Mouse (Mus musculus) forebrain, embryonic 12.5 days (tissue): ENCODE measurements around the gene Wdr4. TPM values are rescaled to one million over a fixed set of nuclear protein-coding genes. Genes with fewer than 3 reads are reported as not detected.

ENCODE experiments used
- ATAC-seq: fragments of 200-750 bp; cut with Nextera tagmentation; 2 replicates; pipeline ENCODE4 v1.8.0; 2017; ENCODE audit warnings: moderate TSS enrichment; ENCODE audit not compliant: low FRiP score
- H3K27ac ChIP-seq: fragments of 300-500 bp; sonication (generic); 2 replicates; pipeline ENCODE4 v1.5.1; 2016; ENCODE audit warnings: mild to moderate bottlenecking
- H3K27me3 ChIP-seq: fragments of 300-500 bp; sonication (generic); 2 replicates; pipeline ENCODE4 v1.6.1; 2016; ENCODE audit warnings: mild to moderate bottlenecking
- H3K36me3 ChIP-seq: fragments of 300-500 bp; sonication (generic); replicated peaks from 2 replicates; pipeline ENCODE4 v1.6.1; 2016; ENCODE audit warnings: mild to moderate bottlenecking
- H3K4me1 ChIP-seq: fragments of 300-500 bp; sonication (generic); 2 replicates; pipeline ENCODE4 v1.6.1; 2016
- H3K4me2 ChIP-seq: fragments of 300-500 bp; sonication (generic); 2 replicates; pipeline ENCODE4 v1.6.1; 2016; ENCODE audit warnings: mild to moderate bottlenecking, moderate library complexity
- H3K4me3 ChIP-seq: fragments of 300-500 bp; sonication (generic); replicated peaks from 2 replicates; pipeline ENCODE4 v1.5.1; 2016; ENCODE audit warnings: mild to moderate bottlenecking
- H3K9ac ChIP-seq: fragments of 300-500 bp; sonication (generic); 2 replicates; pipeline ENCODE4 v1.6.1; 2016; ENCODE audit warnings: mild to moderate bottlenecking
- H3K9me3 ChIP-seq: fragments of 300-500 bp; sonication (generic); 2 replicates; pipeline ENCODE4 v1.6.1; 2016
- WGBS: fragments of 180-500 bp; shearing (Covaris S2); methylation state at CpG from one replicate; pipeline ENCODE4 v1.1.7; 2016; 5-methylcytosine and 5-hydroxymethylcytosine counted together
- polyA plus RNA-seq: library from polyadenylated mRNA; unstranded; fragments of >200 nt; fragmentation: Nextera tagmentation; extraction: Ambion mirVana; gene quantifications from 2 replicates; pipeline ENCODE4 v1.2.1, GENCODE M21; 2016

Wdr4 gene
- polyA plus RNA-seq, 1 experiment from 2014 or later = 43.2 TPM

DNA sequence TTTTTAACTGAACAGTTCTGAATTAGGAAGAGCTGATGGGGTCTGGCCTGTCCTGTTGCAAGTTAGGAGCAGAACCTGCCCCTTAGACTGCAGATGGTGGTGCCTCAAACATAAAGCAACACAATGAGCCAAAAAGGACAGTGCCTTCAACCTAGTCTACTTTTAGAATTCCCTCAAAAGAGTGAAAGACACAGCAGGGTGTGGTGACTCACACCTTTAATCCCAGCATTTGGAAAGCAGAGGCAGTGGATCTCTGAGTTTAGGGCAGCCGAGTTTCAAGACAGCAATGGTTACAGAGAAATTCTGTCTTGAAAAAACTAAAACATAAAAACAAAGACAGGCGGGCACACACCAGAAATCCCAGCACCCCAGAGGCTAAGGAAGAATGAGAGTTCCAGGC, 15.8 kb downstream of the Wdr4 start:
- no peaks in the 10 kb centered on the region for H3K27me3 ChIP-seq
- peaks cover 9% of the 10 kb centered on the region; the same call in 1 of the 2 replicates for H3K4me1 ChIP-seq
- H3K4me3 ChIP-seq = no peak overlapping the region
- peaks cover 95% of the 10 kb centered on the region for H3K36me3 ChIP-seq
- H3K9me3 ChIP-seq = no peaks in the 10 kb centered on the region
- H3K27ac ChIP-seq = no peak overlapping the region
- H3K9ac ChIP-seq = no peak overlapping the region
- WGBS = 63% methylated on average over 2 of the region's 2 CpGs
- H3K4me2 ChIP-seq = no peak overlapping the region
- no peak for ATAC-seq

DNA sequence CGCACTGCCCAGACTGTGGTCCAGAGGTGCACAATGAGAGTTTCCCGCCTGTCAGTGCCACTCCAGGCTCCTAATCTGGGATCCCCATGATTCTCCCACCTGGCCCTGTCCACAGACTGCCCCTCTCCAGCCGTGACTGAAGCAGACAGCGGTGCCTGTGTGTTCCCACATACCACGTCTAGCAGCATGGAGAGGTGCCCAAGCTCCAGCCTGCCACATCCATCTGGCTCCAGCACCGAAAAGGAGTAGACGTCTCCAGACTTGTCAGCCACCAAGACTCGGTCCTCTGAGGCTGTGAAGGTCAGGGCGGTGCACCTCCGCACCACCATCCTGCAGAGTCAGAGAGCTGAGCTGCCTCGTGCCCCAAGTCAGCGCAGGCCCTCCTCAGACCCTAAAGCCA, 16.4 kb downstream of the Wdr4 start:
- H3K27me3 ChIP-seq = no peaks in the 10 kb centered on the region
- H3K4me3 ChIP-seq = no peak overlapping the region
- ATAC-seq = no peak
- H3K36me3 ChIP-seq = peaks cover 96% of the 10 kb centered on the region
- H3K4me2 ChIP-seq = no peak overlapping the region
- H3K9me3 ChIP-seq = no peaks in the 10 kb centered on the region
- H3K27ac ChIP-seq = no peak overlapping the region
- H3K4me1 ChIP-seq = peaks cover 9% of the 10 kb centered on the region; the same call in 1 of the 2 replicates
- H3K9ac ChIP-seq = no peak overlapping the region
- WGBS = 90% methylated on average over 12 of the region's 12 CpGs

DNA sequence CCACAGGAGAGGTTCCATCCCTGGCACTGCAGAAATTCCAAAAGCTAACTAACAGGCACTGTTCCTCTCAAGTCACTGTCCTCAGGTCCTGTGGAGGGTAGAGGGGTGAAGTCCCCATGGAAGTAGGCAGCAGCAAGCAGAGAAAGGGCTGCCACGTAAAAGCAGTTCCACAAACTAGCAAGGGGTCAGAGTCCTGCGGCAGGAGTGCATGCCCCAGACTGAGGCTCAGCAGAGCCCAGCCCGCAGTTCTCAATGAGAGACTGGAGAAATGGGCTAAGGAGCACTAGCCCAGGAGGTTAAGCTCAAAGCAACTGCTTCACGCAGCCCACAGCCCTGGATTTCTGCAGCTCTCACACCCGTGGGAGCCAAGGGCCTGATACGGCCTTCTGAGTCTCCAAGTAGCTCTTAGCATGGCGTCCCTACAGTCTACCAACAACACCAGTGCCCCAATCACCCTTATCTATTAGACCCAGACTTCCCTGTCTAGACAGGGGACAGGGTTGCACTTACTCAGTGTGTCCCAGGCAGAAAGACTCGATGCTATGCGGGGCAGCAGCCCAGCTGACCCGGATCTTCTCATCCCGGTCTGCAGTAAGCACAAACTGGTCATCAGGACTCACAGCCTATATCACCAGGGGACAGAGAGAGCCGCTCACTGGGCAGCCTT, 17.4 kb downstream of the Wdr4 start:
- no peaks in the 10 kb centered on the region for H3K9me3 ChIP-seq
- no peak overlapping the region for H3K27ac ChIP-seq
- H3K9ac ChIP-seq = no peak overlapping the region
- no peak overlapping the region for H3K4me3 ChIP-seq
- peaks cover 97% of the 10 kb centered on the region for H3K36me3 ChIP-seq
- no peak overlapping the region for H3K4me2 ChIP-seq
- peaks cover 9% of the 10 kb centered on the region; the same call in 1 of the 2 replicates for H3K4me1 ChIP-seq
- ATAC-seq = no peak
- H3K27me3 ChIP-seq = no peaks in the 10 kb centered on the region
- 92% methylated on average over 12 of the region's 12 CpGs for WGBS

DNA sequence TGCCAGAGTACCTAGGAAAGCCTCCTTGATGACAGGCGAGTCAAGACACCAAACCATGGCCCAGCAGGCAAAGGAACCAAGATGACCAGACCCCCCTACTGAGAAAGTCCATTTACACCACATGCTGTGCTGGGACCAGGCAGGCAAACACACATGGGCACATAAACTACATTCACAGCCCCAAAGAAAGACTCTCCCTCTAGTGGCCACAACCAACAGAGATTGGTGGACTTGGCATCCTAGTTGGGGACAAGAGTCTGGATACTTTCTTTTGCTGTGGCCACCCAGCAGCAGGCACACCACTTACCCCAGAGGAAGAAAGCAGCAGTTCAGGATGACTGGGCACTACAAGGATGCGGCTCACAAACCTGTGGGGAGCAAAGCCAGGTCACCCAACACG, 18.9 kb downstream of the Wdr4 start:
- Histone ChIP-seq H3K4me2 (no peak overlapping the region), H3K9me3 (no peaks in the 10 kb centered on the region), H3K27ac (no peak overlapping the region), H3K27me3 (no peaks in the 10 kb centered on the region), H3K36me3 (peaks cover 95% of the 10 kb centered on the region), H3K4me1 (peaks cover 9% of the 10 kb centered on the region; the same call in 1 of the 2 replicates), H3K4me3 (no peak overlapping the region), H3K9ac (no peak overlapping the region)
- ATAC-seq = no peak
- WGBS = 85% methylated on average over 3 of the region's 3 CpGs

DNA sequence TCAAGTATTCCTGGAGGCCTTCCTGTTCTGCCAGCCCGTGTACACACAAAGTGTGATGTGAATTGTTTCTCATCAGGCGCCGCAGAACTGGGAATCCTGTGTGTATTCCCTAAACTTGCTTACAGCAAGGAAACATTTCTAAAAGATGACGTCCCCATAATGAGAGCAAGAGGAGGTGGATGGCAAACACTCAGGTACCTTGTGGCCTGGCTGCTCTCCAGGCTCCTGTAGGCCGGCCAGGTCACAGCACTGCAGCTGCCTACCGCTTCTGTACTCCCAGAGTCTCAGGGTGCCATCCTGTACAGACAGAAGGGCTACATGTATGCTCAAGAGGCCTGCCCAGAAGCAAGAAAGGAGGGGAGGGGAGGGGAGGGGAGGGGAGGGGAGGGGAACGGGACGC, 19.4 kb downstream of the Wdr4 start:
- H3K9ac ChIP-seq = no peak overlapping the region
- ATAC-seq = no peak
- H3K27ac ChIP-seq = no peak overlapping the region
- peaks cover 96% of the 10 kb centered on the region for H3K36me3 ChIP-seq
- H3K4me3 ChIP-seq = no peak overlapping the region
- 95% methylated on average over 8 of the region's 8 CpGs for WGBS
- peaks cover 7% of the 10 kb centered on the region; the same call in 1 of the 2 replicates for H3K4me1 ChIP-seq
- no peaks in the 10 kb centered on the region for H3K27me3 ChIP-seq
- no peaks in the 10 kb centered on the region for H3K9me3 ChIP-seq
- H3K4me2 ChIP-seq = no peak overlapping the region

DNA sequence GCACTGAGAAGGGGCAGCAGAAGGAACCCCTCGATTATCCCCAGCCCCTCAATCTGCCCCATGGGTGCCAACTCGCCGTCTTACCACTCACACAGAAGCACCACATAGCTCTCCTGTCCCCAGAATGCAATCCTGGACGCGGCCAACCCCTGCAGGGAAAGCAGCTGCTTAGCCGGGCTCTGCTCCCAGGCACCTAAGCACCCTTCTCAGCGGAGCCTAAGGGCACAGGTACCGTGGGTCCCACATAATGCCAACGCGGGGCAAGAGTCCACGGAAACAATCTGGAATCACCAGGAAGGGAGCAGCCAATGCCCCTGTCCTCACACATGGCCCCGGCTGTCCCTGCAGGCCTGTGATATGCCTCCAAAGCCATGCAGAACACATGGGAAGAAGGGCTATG, 20.1 kb downstream of the Wdr4 start:
- no peak overlapping the region for H3K27ac ChIP-seq
- H3K4me1 ChIP-seq = 0 out of 2 replicates have a peak, but pooled peaks cover under 1% of the 10 kb centered on the region
- H3K9ac ChIP-seq = no peak overlapping the region
- 96% methylated on average over 12 of the region's 12 CpGs for WGBS
- no peak for ATAC-seq
- no peak overlapping the region for H3K4me2 ChIP-seq
- H3K36me3 ChIP-seq = peaks cover 95% of the 10 kb centered on the region
- no peaks in the 10 kb centered on the region for H3K27me3 ChIP-seq
- no peaks in the 10 kb centered on the region for H3K9me3 ChIP-seq
- no peak overlapping the region for H3K4me3 ChIP-seq

DNA sequence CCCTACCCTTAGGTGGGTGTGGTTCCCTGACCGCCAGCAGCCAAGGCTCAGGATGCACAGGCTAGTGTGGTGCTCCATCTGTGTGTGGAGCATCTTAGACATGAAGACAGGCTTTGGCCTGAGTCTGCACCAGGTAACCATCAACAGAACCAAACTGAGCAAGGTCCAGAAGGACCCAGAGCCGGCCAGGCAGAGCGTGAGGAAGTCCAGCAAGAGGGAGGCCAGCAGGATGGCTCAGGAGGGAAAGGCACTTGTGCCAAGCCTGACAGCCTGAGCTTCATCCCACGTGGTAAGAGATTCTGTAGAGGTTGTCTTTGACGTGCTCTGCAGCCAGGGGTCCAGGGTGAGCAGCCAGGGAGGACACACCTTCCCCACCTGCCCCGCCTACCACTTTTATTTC, 22.1 kb downstream of the Wdr4 start:
- no peak for ATAC-seq
- Histone ChIP-seq H3K9ac (no peak overlapping the region), H3K27me3 (no peaks in the 10 kb centered on the region), H3K4me1 (no peaks in the 10 kb centered on the region), H3K4me2 (no peak overlapping the region), H3K36me3 (peaks cover 77% of the 10 kb centered on the region), H3K27ac (no peak overlapping the region), H3K4me3 (no peak overlapping the region), H3K9me3 (no peaks in the 10 kb centered on the region)
- 92% methylated on average over 6 of the region's 6 CpGs for WGBS

DNA sequence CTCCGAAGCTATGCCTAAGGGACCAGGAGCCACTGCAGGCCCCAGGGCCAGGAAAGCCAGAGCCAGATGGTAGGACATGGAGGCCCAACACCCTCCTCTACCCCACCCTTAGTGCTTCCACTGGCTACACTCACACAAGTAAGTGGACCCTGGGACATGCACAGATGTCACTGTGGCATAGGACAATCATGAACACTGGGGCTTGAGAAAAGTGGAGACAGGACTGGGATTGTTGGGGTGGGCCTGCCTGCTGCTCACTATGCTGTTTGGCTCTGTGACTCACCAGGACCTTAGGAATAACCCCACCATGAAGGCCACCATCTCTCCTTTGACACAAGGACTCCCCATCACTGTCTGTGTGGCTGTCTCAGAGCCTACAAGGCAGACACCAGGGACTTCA, 24.8 kb downstream of the Wdr4 start:
- 92% methylated on average over 1 of the region's 1 CpGs for WGBS
- Histone ChIP-seq H3K4me2 (no peak overlapping the region), H3K27me3 (no peaks in the 10 kb centered on the region), H3K9me3 (no peaks in the 10 kb centered on the region), H3K4me1 (no peaks in the 10 kb centered on the region), H3K27ac (no peak overlapping the region), H3K36me3 (peaks cover 50% of the 10 kb centered on the region), H3K9ac (no peak overlapping the region), H3K4me3 (no peak overlapping the region)
- ATAC-seq = no peak

DNA sequence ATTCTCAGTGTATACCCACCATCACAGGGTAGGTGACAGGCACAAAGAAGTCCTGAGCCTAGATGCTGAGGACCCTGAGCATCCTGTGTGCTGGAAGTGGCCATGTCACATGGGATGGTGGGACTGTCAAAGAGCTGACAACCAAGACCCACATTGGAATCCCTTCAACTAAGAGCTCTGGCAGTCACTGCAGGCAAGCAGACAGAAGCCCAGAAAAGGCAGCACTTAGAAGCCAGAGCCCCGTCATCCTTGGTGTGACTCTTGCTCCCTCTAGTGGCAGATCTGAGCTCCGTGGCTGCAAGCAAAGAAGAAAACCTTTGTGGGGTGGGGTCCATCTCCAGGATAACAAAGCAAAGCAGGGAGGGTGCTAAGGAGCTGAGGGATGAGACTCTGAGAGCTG, 27.4 kb downstream of the Wdr4 start:
- peak; percentile 57; the same call in 1 of the 2 replicates for ATAC-seq
- 0% methylated on average over 2 of the region's 2 CpGs for WGBS
- Histone ChIP-seq H3K36me3 (peaks cover 24% of the 10 kb centered on the region), H3K9ac (no peak overlapping the region), H3K27me3 (0 out of 2 replicates have a peak, but pooled peaks cover 2% of the 10 kb centered on the region), H3K4me1 (peaks cover 4% of the 10 kb centered on the region; the same call in 1 of the 2 replicates), H3K4me2 (no peak overlapping the region), H3K27ac (no peak overlapping the region), H3K9me3 (no peaks in the 10 kb centered on the region), H3K4me3 (no peak overlapping the region)

DNA sequence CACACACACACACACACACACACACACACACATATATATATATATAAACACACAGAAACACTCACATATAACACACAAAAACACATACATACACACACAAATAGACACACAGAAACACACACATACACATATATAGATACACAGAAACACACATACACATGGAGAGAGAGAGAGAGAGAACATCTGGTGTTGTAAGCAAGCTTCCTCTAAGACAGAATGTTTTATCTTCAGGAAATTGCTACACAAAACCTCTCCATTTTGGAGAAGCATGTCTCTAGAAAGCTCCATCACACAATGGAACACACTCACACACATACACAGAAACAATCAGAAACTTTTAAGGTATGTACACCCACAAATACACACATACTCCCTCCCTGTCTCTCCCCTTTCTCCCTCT, 28.4 kb downstream of the Wdr4 start:
- H3K27me3 ChIP-seq = 0 out of 2 replicates have a peak, but pooled peaks cover 2% of the 10 kb centered on the region
- no peak overlapping the region for H3K27ac ChIP-seq
- H3K9ac ChIP-seq = no peak overlapping the region
- peaks cover 16% of the 10 kb centered on the region for H3K36me3 ChIP-seq
- peaks cover 13% of the 10 kb centered on the region; the same call in 1 of the 2 replicates for H3K4me1 ChIP-seq
- H3K9me3 ChIP-seq = no peaks in the 10 kb centered on the region
- H3K4me3 ChIP-seq = no peak overlapping the region
- no peak overlapping the region for H3K4me2 ChIP-seq
- ATAC-seq = no peak

DNA sequence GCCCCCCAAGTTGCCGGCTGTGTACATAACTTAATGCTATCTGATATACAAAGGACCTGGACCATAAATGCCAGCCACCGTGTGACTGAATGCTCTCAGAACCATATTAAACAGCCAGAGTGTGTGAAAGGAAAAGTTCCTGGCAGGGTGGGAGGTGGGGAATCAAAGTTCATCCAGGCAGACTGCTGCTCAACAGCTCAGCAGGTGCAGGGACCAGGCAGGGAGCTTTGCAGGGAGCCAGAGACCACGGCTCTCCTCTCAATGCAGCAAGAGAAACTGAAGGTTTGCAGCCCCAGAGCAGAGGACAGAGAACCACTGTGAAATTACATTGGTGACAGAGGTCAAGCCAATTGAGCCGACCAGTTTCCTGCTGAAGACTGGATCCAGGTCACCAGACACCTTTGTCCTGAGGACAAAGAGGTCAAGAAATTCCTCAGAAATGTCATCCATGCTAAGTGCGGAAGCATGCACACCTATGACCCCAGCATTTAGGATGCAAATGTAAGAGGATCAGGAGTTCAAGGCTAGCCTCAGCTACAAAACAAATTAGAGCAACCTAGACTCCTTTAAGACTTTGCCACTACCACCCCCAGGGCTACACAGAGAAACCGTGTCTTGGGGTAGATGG, 32.2 kb downstream of the Wdr4 start:
- Histone ChIP-seq H3K36me3 (no peaks in the 10 kb centered on the region), H3K27me3 (0 out of 2 replicates have a peak, but pooled peaks cover 2% of the 10 kb centered on the region), H3K9ac (no peak overlapping the region), H3K4me2 (no peak overlapping the region), H3K27ac (no peak overlapping the region), H3K9me3 (no peaks in the 10 kb centered on the region), H3K4me1 (peaks cover 13% of the 10 kb centered on the region; the same call in 1 of the 2 replicates), H3K4me3 (no peak overlapping the region)
- WGBS = 21% methylated on average over 6 of the region's 6 CpGs
- ATAC-seq = no peak

DNA sequence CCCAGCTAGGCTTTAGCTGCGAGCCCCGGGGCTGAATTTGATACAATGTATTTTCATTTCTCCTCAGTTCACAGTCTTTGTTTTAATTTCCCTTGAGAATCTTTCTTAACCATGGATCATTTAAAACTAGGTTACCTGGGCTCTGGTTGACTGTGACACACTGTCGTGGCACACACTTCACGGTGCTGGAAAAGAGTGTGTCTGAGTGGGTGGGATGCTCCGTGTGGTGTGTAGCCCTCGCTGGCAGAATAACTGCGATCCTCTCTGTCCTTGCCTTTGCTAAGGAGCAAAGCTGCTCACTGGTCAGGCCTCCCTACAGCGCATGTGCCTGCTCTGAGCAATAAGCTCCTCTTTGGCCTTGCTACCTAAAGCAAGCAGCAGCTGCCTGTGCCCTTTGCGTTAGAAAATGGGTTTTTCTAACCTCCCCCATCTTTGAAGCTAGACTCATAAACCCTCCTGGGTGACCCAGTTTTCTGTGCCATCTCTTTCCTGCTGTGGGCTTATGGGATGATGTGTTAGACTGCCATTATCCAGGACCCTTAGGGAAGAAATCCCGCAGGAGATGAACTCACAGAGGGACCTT, 33.1 kb downstream of the Wdr4 start:
- 66% methylated on average over 10 of the region's 10 CpGs for WGBS

More for the DNA sequence above, 33.1 kb downstream of the Wdr4 start:
- H3K27ac ChIP-seq = 0 out of 2 replicates have a peak overlapping the region, but pooled peaks have one; percentile 9
- peaks cover 13% of the 10 kb centered on the region; the same call in 1 of the 2 replicates for H3K4me1 ChIP-seq
- no peaks in the 10 kb centered on the region for H3K9me3 ChIP-seq
- H3K4me2 ChIP-seq = no peak overlapping the region
- no peaks in the 10 kb centered on the region for H3K36me3 ChIP-seq
- ATAC-seq = no peak
- H3K9ac ChIP-seq = no peak overlapping the region
- H3K4me3 ChIP-seq = no peak overlapping the region
- 0 out of 2 replicates have a peak, but pooled peaks cover 2% of the 10 kb centered on the region for H3K27me3 ChIP-seq
